In genomic region chr11:90032807-90033206, GRCm38 (mm10) we compare ENCODE assay signal across 11 mouse cellular contexts. TPM values are rescaled to one million over a fixed set of nuclear protein-coding genes. Genes with fewer than 3 reads are reported as not detected.
A peak's percentile ranks its signal among the peaks of the same experiment; 100 is the strongest.
DNase-seq lines count a peak whose midpoint lies in the region; ATAC-seq and TF ChIP-seq lines count a peak whose summit lies in the region.
"Had no signal": no experiment of that assay in that cellular context is flagged by ENCODE, and none has a peak within 500 bp of the region (broad histone marks: within the 10 kb centered on the region; RNA-seq: fewer than 3 reads in every experiment).

No protein-coding gene starts in this region.

- H3K9ac ChIP-seq in neural tube, embryonic 12.5 days, result no peak overlapping the region
- H3K9ac ChIP-seq in lung, embryonic 16.5 days (ENCODE audit: low read length), result peak overlapping the region; percentile 49
- peak overlapping the region; percentile 45 for H3K9ac ChIP-seq in stomach, postnatal 0 days (ENCODE audit: low read length)

- H3K4me2 ChIP-seq in neural tube, embryonic 12.5 days (replicated peaks), result peak overlapping the region; percentile 38
- H3K4me2 ChIP-seq in lung, embryonic 16.5 days (ENCODE audit: low read depth, low read length), result peak overlapping the region; percentile 52
- H3K4me2 ChIP-seq in stomach, postnatal 0 days (replicated peaks; ENCODE audit: low read depth), result peak overlapping the region; percentile 48

- intact Hi-C loops in gastrocnemius, adult 2 months (cut with DNase I), result no loop called here

- TF ChIP-seq CTCF in gastrocnemius, adult 2 months (IDR thresholded peaks at IDR 0.05), result no peak
- no peak for TF ChIP-seq CTCF in stomach, postnatal 0 days (IDR thresholded peaks at IDR 0.05; ENCODE audit: low read depth)

- H3K9me3 ChIP-seq in neural tube, embryonic 12.5 days, result 0 out of 2 replicates have a peak, but pooled peaks cover 3% of the 10 kb centered on the region
- H3K9me3 ChIP-seq in lung, embryonic 16.5 days (ENCODE audit: control insufficient read depth, low read length), result 0 out of 2 replicates have a peak, but pooled peaks cover 2% of the 10 kb centered on the region
- no peaks in the 10 kb centered on the region for H3K9me3 ChIP-seq in stomach, postnatal 0 days (ENCODE audit: control insufficient read depth, low read length)

- H3K36me3 ChIP-seq in neural tube, embryonic 12.5 days, result no peaks in the 10 kb centered on the region
- peaks cover 5% of the 10 kb centered on the region for H3K36me3 ChIP-seq in lung, embryonic 16.5 days (ENCODE audit: control insufficient read depth, insufficient read depth, low read length)
- H3K36me3 ChIP-seq in stomach, postnatal 0 days (ENCODE audit: control insufficient read depth, insufficient read depth, low read length), result no peaks in the 10 kb centered on the region

- peaks cover 16% of the 10 kb centered on the region for H3K27me3 ChIP-seq in neural tube, embryonic 12.5 days (replicated peaks)
- no peaks in the 10 kb centered on the region for H3K27me3 ChIP-seq in lung, embryonic 16.5 days (ENCODE audit: control insufficient read depth, insufficient read depth, low read depth, low read length)
- 0 out of 2 replicates have a peak, but pooled peaks cover 3% of the 10 kb centered on the region for H3K27me3 ChIP-seq in stomach, postnatal 0 days (ENCODE audit: control insufficient read depth, insufficient read depth, low read length)

- peak; percentile 37 for DNase-seq in gastrocnemius, adult 2 months
- DNase-seq in gastrocnemius, postnatal 10 days, result no peak
- DNase-seq in neural tube, embryonic 10.5 days (ENCODE audit: extremely low spot score, low spot score), result no peak
- no peak for DNase-seq in stomach, postnatal 0 days (ENCODE audit: low spot score)
- no peak for DNase-seq in B cell, adult 2 months
- DNase-seq: cerebellum, adult 9-11 months; thymus, postnatal 4 days had no signal

- no peak for ATAC-seq in neural tube, embryonic 12.5 days (ENCODE audit: low FRiP score, low read depth)
- ATAC-seq in lung, embryonic 16.5 days (ENCODE audit: low read depth), result no peak
- no peak for ATAC-seq in stomach, postnatal 0 days (ENCODE audit: low FRiP score, low TSS enrichment)
- ATAC-seq in activated CD4-positive, CD25-positive, alpha-beta regulatory T cell, adult 4 months, result no peak

- H3K27ac ChIP-seq in gastrocnemius, adult 2 months, result peak overlapping the region; percentile 86
- H3K27ac ChIP-seq in neural tube, embryonic 12.5 days, result no peak overlapping the region
- no peak overlapping the region for H3K27ac ChIP-seq in lung, embryonic 16.5 days (ENCODE audit: low read length)
- H3K27ac ChIP-seq in stomach, postnatal 0 days (replicated peaks), result 0 out of 2 replicates have a peak overlapping the region, but pooled peaks have one; percentile 30

- peak overlapping the region; percentile 74 for H3K4me3 ChIP-seq in gastrocnemius, adult 2 months
- H3K4me3 ChIP-seq in neural tube, embryonic 12.5 days, result no peak overlapping the region
- H3K4me3 ChIP-seq in lung, embryonic 16.5 days (ENCODE audit: low read length), result peak overlapping the region; percentile 38
- peak overlapping the region; percentile 40 for H3K4me3 ChIP-seq in stomach, postnatal 0 days (ENCODE audit: low read depth, low read length)

- WGBS in neural tube, embryonic 12.5 days, result 19% methylated on average over 8 of the region's 8 CpGs
- 12% methylated on average over 8 of the region's 8 CpGs for WGBS in lung, embryonic 16.5 days
- WGBS in stomach, postnatal 0 days, result 15% methylated on average over 8 of the region's 8 CpGs

- no peak for TF ChIP-seq EP300 in stomach, postnatal 0 days (optimal IDR thresholded peaks at IDR 0.05)

- peaks cover 6% of the 10 kb centered on the region; the same call in 1 of the 2 replicates for H3K4me1 ChIP-seq in neural tube, embryonic 12.5 days
- H3K4me1 ChIP-seq in lung, embryonic 16.5 days (replicated peaks; ENCODE audit: control insufficient read depth, insufficient read depth, low read length), result peaks cover 28% of the 10 kb centered on the region
- H3K4me1 ChIP-seq in stomach, postnatal 0 days (replicated peaks; ENCODE audit: control insufficient read depth, insufficient read depth), result peaks cover 5% of the 10 kb centered on the region; the same call in 1 of the 2 replicates

RNA-seq across cellular contexts. Expression of gene Tmem100, which starts 2.7 kb away (rescaled TPM):
- total RNA-seq in gastrocnemius, adult 2 months (2021), result 10 to 100 TPM in 1 of 2 experiments, 1 to 10 TPM in 1; 7.4 to 19.2 TPM
- total RNA-seq in gastrocnemius, postnatal 10 days (2021), result 10 to 100 TPM; 19.2 to 22.5 TPM
- 7.1 and 7.5 TPM in 2 replicates for polyA plus RNA-seq in neural tube, embryonic 12.5 days (2016; fragmentation: Nextera tagmentation; extraction: Ambion mirVana)
- 20.7 and 22.7 TPM in 2 replicates for polyA plus RNA-seq in lung, embryonic 16.5 days (2015; fragmentation: Nextera tagmentation; extraction: Ambion mirVana)
- 28.3 and 31.1 TPM in 2 replicates for polyA plus RNA-seq in stomach, postnatal 0 days (2015; fragmentation: Nextera tagmentation; extraction: Ambion mirVana)
- not detected for polyA plus RNA-seq in activated CD4-positive, CD25-positive, alpha-beta regulatory T cell, adult 4 months (2017; shearing (Covaris generic))
- polyA plus RNA-seq: C2C12 had no signal

RNA-seq across cellular contexts. Expression of gene Pctp, which starts 30.1 kb away (rescaled TPM):
- 1 to 10 TPM; 2.8 to 4.0 TPM for total RNA-seq in gastrocnemius, adult 2 months (2021)
- 1 to 10 TPM; 2.3 to 3.1 TPM for total RNA-seq in gastrocnemius, postnatal 10 days (2021)
- 5.6 and 5.7 TPM in 2 replicates for polyA plus RNA-seq in neural tube, embryonic 12.5 days (2016; fragmentation: Nextera tagmentation; extraction: Ambion mirVana)
- 9.5 and 10.9 TPM in 2 replicates for polyA plus RNA-seq in lung, embryonic 16.5 days (2015; fragmentation: Nextera tagmentation; extraction: Ambion mirVana)
- polyA plus RNA-seq in stomach, postnatal 0 days (2015; fragmentation: Nextera tagmentation; extraction: Ambion mirVana), result 7.6 and 8.0 TPM in 2 replicates
- polyA plus RNA-seq in activated CD4-positive, CD25-positive, alpha-beta regulatory T cell, adult 4 months (2017; shearing (Covaris generic)), result 1 to 10 TPM; 5.7 to 6.9 TPM

Comparison
In these comparisons a context has a peak if more than half of its experiments do, and no peak if none do; other contexts are left out.
1. H3K27ac ChIP-seq: peak in gastrocnemius, adult 2 months (single experiment) and stomach, postnatal 0 days (single experiment); none in neural tube, embryonic 12.5 days (single experiment) and lung, embryonic 16.5 days (single experiment).
2. Peak in every context shown above with its lines, with median percentiles within 50 percentile points of each other: H3K4me2 ChIP-seq.